Mouse (Mus musculus) heart, adult 2 months (tissue): ENCODE results near the gene Nt5dc2. TPM values are rescaled to one million over a fixed set of nuclear protein-coding genes. Genes with fewer than 3 reads are reported as not detected.

ENCODE experiments used
- DNase-seq, 2 experiments: peaks; one replicate each; pipeline ENCODE4 v3.0.0; 2021
- H3K27ac ChIP-seq: fragments of 200-600 bp; 2 replicates; pipeline ENCODE4 v1.8.1; 2022
- H3K27me3 ChIP-seq: fragments of 200-500 bp; 2 replicates; pipeline ENCODE4 v1.6.1; 2012; ENCODE audit warnings: mild to moderate bottlenecking, low read length, inconsistent platforms, mixed read lengths; ENCODE audit not compliant: control insufficient read depth, insufficient read depth
- H3K36me3 ChIP-seq: fragments of 200-500 bp; 2 replicates; pipeline ENCODE4 v1.6.1; 2012; ENCODE audit warnings: low read length, inconsistent platforms; ENCODE audit not compliant: control insufficient read depth, insufficient read depth
- H3K4me1 ChIP-seq: fragments of 200-500 bp; 2 replicates; pipeline ENCODE4 v1.6.1; 2011; ENCODE audit warnings: low read length; ENCODE audit not compliant: control insufficient read depth, insufficient read depth
- H3K4me3 ChIP-seq: fragments of 200-600 bp; 2 replicates; pipeline ENCODE4 v1.8.1; 2022
- H3K79me2 ChIP-seq: fragments of 200-500 bp; replicated peaks from 2 replicates; pipeline ENCODE4 v1.6.1; 2012; ENCODE audit warnings: mild to moderate bottlenecking, inconsistent platforms, low read length, moderate library complexity, mixed read lengths; ENCODE audit not compliant: control insufficient read depth, insufficient read depth
- H3K9ac ChIP-seq: fragments of 200-500 bp; 2 replicates; pipeline ENCODE4 v1.6.1; 2012; ENCODE audit warnings: low read depth, mild to moderate bottlenecking, control low read depth, inconsistent platforms, low read length, mixed read lengths
- CTCF ChIP-seq: fragments of 200-600 bp; IDR thresholded peaks from 2 replicates; pipeline ENCODE4 v1.8.1; 2022; ENCODE audit warnings: antibody characterized with exemption, mild to moderate bottlenecking, moderate library complexity
- EP300 ChIP-seq: fragments of 200-500 bp; IDR thresholded peaks from 2 replicates; pipeline ENCODE4 v1.6.1; 2011; ENCODE audit warnings: low read depth, low read length, control low read depth; ENCODE audit not compliant: insufficient read depth
- POLR2A ChIP-seq: fragments of 200-500 bp; IDR thresholded peaks from 2 replicates; pipeline ENCODE4 v1.6.1; 2011; ENCODE audit warnings: mild to moderate bottlenecking, low read depth, low read length, control low read depth; ENCODE audit not compliant: insufficient read depth
- WGBS: fragments of 180-500 bp; shearing (Covaris S2); methylation state at CpG from one replicate; pipeline ENCODE4 v1.1.7; 2018; 5-methylcytosine and 5-hydroxymethylcytosine counted together
- intact Hi-C: fragments of 180-260 bp; cut with DNase I; formaldehyde crosslinking; loops from one replicate; pipeline ENCODE4 v1.15.1; 2025
- polyA plus RNA-seq: library from polyadenylated mRNA; depleted of rRNA; stranded (reverse); fragments of >200 nt; gene quantifications from 2 replicates; pipeline ENCODE4 v1.2.3, GENCODE M21; 2012
- total RNA-seq, 2 experiments: library from RNA; stranded (reverse); gene quantifications; 2 replicates each; pipeline ENCODE4 v1.2.3; 2021

Gene Nt5dc2
- total and polyA plus RNA-seq, 3 experiments = 18.7 to 82.7 (median 21.8) TPM

DNA sequence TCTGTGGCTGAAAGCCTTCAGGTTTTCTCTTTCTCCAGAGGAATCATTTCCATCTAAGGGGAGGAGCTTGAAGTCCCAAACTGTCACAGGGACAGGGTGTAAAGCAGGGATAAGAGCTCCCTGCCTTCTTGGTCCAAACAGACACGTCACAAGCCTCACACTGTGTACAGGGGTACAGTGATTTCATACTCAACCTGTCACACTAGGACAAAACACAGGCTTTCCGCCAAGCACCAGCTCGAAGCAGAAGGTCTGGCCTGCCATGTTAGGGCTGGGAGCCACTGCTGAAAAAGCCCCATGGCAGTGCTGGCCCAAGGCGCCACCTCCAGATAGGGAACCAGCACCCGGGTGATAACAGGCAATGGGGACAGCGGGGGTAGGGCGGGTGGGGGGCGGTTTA is 33.2 kb downstream of the Nt5dc2 start:
- Histone ChIP-seq H3K4me3 (no peak overlapping the region), H3K36me3 (no peaks in the 10 kb centered on the region), H3K9ac (no peak overlapping the region), H3K27me3 (no peaks in the 10 kb centered on the region), H3K79me2 (no peaks in the 10 kb centered on the region), H3K27ac (peak overlapping the region; percentile 38), H3K4me1 (peaks cover 5% of the 10 kb centered on the region)
- 42% methylated on average over 8 of the region's 8 CpGs for WGBS
- TF ChIP-seq EP300 (no peak), POLR2A (no peak), CTCF (no peak)
- intact Hi-C loops = no loop called here
- DNase-seq = peak in 1 of 2 experiments; percentile 56

DNA sequence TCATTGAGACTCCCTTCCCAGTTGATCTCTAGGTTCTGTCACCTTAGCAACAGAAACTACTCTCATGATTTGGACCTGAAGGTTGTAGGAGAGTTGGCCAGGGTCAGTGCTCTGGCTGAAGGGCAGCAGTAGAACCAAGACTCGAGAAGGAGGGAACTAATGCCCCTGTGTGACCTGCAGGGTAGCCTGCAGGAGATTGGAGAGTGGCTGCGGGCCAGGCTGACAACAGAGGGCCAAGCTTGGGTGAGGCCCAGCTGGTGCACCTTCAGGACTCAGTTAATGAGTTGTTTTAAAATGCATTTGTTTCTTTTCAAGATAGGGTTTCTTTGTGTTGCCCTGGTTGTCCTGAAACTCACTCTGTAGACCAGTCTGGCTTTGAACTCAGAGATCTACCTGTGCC is 34.2 kb downstream of the Nt5dc2 start:
- H3K36me3 ChIP-seq = no peaks in the 10 kb centered on the region
- intact Hi-C loops = no loop called here
- H3K27me3 ChIP-seq = no peaks in the 10 kb centered on the region
- H3K27ac ChIP-seq = peak overlapping the region; percentile 42
- H3K4me3 ChIP-seq = no peak overlapping the region
- no peak for TF ChIP-seq EP300
- no peak for TF ChIP-seq POLR2A
- no peak for TF ChIP-seq CTCF
- 18% methylated on average over 2 of the region's 2 CpGs for WGBS
- no peak overlapping the region for H3K9ac ChIP-seq
- no peaks in the 10 kb centered on the region for H3K79me2 ChIP-seq
- H3K4me1 ChIP-seq = peaks cover 5% of the 10 kb centered on the region
- DNase-seq = peak in 1 of 2 experiments; percentile 61

DNA sequence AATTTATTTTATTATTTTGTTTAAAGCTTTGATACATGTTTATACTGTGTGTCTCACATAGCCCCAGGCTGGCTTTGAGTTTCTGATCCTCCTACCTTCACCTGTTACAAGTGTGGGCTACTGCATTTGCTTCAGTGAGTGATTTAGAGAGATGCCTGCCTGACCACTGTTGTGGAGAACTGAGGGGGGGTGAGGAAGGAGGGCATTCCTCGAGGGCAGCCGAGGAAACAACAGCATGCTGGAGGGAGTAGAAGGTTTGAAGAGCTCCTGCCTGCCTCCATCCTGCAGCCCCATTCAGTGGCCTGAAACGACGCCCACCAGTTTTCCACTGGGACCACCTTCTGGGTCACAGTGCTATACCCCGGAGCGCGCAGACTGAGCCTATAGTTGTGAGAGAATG is 34.6 kb downstream of the Nt5dc2 start:
- no peak overlapping the region; the same call in 1 of the 2 replicates for H3K9ac ChIP-seq
- 50% methylated on average over 7 of the region's 7 CpGs for WGBS
- H3K36me3 ChIP-seq = no peaks in the 10 kb centered on the region
- intact Hi-C loops = no loop called here
- no peak for DNase-seq
- H3K27ac ChIP-seq = peak overlapping the region; percentile 42; the same call in 1 of the 2 replicates
- no peaks in the 10 kb centered on the region for H3K27me3 ChIP-seq
- TF ChIP-seq EP300 (no peak), CTCF (no peak), POLR2A (no peak)
- H3K4me1 ChIP-seq = peaks cover 5% of the 10 kb centered on the region
- no peak overlapping the region for H3K4me3 ChIP-seq
- no peaks in the 10 kb centered on the region for H3K79me2 ChIP-seq

DNA sequence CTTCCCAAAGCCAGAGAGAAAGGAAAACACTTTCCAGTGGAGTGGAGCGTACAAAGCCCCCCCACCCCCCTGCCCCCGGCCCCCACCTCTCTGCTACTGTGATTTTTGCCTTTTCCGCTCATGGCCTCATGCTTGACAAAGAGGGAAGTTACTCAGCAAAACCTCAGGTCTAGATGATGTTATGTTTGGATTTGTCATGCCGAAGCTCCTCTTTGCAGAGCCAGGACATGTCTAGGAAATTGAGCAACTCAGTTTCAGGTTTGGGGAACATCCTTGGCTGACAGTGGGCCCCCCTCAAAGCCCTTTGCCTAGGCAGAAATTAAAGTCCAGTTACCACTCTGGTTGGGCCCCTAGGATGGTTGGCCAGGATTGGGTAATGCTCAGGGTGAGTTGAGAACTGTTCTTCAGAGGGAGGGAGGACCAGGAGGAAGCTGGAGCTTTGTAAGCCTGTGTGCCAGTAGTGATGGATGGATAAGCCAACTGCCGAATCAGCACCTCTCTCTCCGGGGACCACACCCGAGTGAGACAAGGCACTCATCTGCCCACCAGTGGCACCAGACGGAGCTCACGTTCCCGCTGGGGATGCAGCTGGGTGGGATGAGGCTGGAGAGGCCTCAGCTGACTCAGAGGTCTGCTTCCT is 35.3 kb downstream of the Nt5dc2 start:
- intact Hi-C loops = no loop called here
- Histone ChIP-seq H3K4me1 (peaks cover 5% of the 10 kb centered on the region), H3K79me2 (no peaks in the 10 kb centered on the region), H3K36me3 (no peaks in the 10 kb centered on the region), H3K4me3 (peak overlapping the region; percentile 51), H3K9ac (peak overlapping the region; percentile 61), H3K27me3 (no peaks in the 10 kb centered on the region), H3K27ac (peak overlapping the region; percentile 83; the same call in 1 of the 2 replicates)
- WGBS = 50% methylated on average over 10 of the region's 10 CpGs
- TF ChIP-seq CTCF = no peak
- TF ChIP-seq EP300 = no peak
- TF ChIP-seq POLR2A = peak; percentile 52
- DNase-seq = peak in 1 of 2 experiments; percentile 70

DNA sequence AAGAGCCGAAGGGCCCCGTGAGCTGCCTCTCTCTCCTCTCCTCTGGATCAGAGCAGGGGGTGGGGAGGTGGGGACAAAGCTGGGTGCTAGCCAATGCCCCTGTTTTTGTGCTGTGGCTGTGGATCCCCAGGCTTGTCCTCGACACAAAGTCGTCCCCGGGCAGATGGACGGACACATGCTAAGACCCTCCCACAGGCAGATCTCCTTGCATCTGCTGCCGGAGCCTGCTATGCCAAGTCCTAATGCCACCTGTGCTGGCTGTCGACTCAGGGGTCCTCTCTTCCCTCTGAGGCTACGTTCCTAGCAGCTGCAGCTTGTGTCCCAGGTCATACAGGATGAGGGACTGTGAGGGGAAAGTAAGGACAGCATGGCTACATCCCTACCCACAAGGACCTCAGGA is 36.0 kb downstream of the Nt5dc2 start:
- TF ChIP-seq EP300 = no peak
- no peak for TF ChIP-seq CTCF
- TF ChIP-seq POLR2A = no peak
- peak overlapping the region; percentile 83 for H3K27ac ChIP-seq

DNA sequence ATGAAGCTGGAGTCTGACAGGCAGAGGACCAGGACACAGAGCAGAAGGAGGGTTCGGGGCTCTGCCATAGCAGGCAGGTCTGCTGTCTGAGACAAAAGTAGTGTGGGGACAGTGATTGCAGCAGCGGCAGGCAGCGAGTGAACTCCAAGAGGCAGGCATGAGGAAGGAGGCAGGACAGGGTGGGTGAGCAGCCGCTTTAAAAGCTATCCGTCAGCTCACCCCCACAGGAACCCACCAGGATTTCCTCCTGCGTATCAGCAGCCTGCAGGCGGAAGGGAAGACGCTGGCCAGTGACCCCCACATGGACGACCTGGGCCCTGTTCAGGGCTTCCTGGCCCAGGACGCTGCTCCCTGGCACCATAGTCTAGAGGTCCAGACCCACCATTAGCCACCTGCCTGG is 37.6 kb downstream of the Nt5dc2 start, which contains the start of gene Stab1:
TSS of gene Stab1 (minus strand) at position 217 of the 400 bp plus-strand sequence.
- peak; percentile 86 for TF ChIP-seq POLR2A
- peak; percentile 87; the same call in 1 of the 2 replicates for TF ChIP-seq EP300
- no peak for TF ChIP-seq CTCF
- WGBS = 24% methylated on average over 10 of the region's 10 CpGs
- peak within 1 kb of the TSS; percentile 83 for H3K27ac ChIP-seq

More for the DNA sequence above, 36.0 kb downstream of the Nt5dc2 start:
- H3K9ac ChIP-seq = peak overlapping the region; percentile 77
- no peaks in the 10 kb centered on the region for H3K79me2 ChIP-seq
- H3K27me3 ChIP-seq = no peaks in the 10 kb centered on the region
- WGBS = 46% methylated on average over 9 of the region's 9 CpGs
- DNase-seq = no peak
- peaks cover 5% of the 10 kb centered on the region for H3K4me1 ChIP-seq
- H3K4me3 ChIP-seq = peak overlapping the region; percentile 51
- no peaks in the 10 kb centered on the region for H3K36me3 ChIP-seq
- intact Hi-C loops = no loop called here

More for the DNA sequence above, 37.6 kb downstream of the Nt5dc2 start, which contains the start of gene Stab1:
- no peaks in the 10 kb centered on the region for H3K79me2 ChIP-seq
- intact Hi-C loops = loop anchor here (2.0 kb wide), 1 partner anchor 26 kb away; no protein-coding TSS in a partner anchor
- peaks cover 11% of the 10 kb centered on the region for H3K4me1 ChIP-seq
- DNase-seq = peak; percentile 76 to 77
- H3K36me3 ChIP-seq = peaks cover 3% of the 10 kb centered on the region; the same call in 1 of the 2 replicates
- peak within 1 kb of the TSS; percentile 77 for H3K9ac ChIP-seq
- H3K27me3 ChIP-seq = no peaks in the 10 kb centered on the region
- H3K4me3 ChIP-seq = peak within 1 kb of the TSS; percentile 51
